Mouse (Mus musculus) embryonic facial prominence, embryonic 10.5 days (tissue): ENCODE measurements at regions not wholly inside any gene's neighbourhood (a gene's known extent, or its start where the extent isn't known, plus 50 kb on each side); places are given as distances from the start of the nearest gene placed in this dataset.

Experiments used
- DNase-seq: peaks from one replicate; pipeline ENCODE4 v3.0.0-alpha.2; 2017; ENCODE audit warnings: low spot score
- H3K27ac ChIP-seq: fragments of 300-500 bp; sonication (generic); replicated peaks from 2 replicates; pipeline ENCODE4 v1.5.1; 2016; ENCODE audit warnings: mild to moderate bottlenecking
- H3K27me3 ChIP-seq: fragments of 300-500 bp; sonication (generic); replicated peaks from 2 replicates; pipeline ENCODE4 v1.6.1; 2016; ENCODE audit warnings: low read depth, mild to moderate bottlenecking; ENCODE audit not compliant: poor library complexity, severe bottlenecking
- H3K36me3 ChIP-seq: fragments of 300-500 bp; sonication (generic); replicated peaks from 2 replicates; pipeline ENCODE4 v1.6.1; 2016; ENCODE audit warnings: mild to moderate bottlenecking, moderate library complexity
- H3K4me1 ChIP-seq: fragments of 300-500 bp; sonication (generic); 2 replicates; pipeline ENCODE4 v1.6.1; 2016
- H3K4me3 ChIP-seq: fragments of 300-500 bp; sonication (generic); 2 replicates; pipeline ENCODE4 v1.5.1; 2016; ENCODE audit warnings: mild to moderate bottlenecking, moderate library complexity
- H3K9me3 ChIP-seq: fragments of 300-500 bp; sonication (generic); 2 replicates; pipeline ENCODE4 v1.6.1; 2016; ENCODE audit warnings: mild to moderate bottlenecking
- whole genome bisulfite sequencing: fragments of 180-500 bp; shearing (Covaris S2); methylation state at CpG from one replicate; pipeline ENCODE4 v1.1.7; 2016; 5-methylcytosine and 5-hydroxymethylcytosine counted together

GRCm38 (mm10) chr7:74224378-74224777, 210.9 kb upstream of the St8sia2 start:
- 78% methylated on average over 3 of the region's 3 CpGs for WGBS
- no peak overlapping the region for H3K4me3 ChIP-seq
- no peaks in the 10 kb centered on the region for H3K9me3 ChIP-seq
- no peaks in the 10 kb centered on the region for H3K4me1 ChIP-seq
- no peaks in the 10 kb centered on the region for H3K27me3 ChIP-seq
- no peaks in the 10 kb centered on the region for H3K36me3 ChIP-seq
- H3K27ac ChIP-seq, result no peak overlapping the region
- DNase-seq, result no peak

GRCm38 (mm10) chr7:74200661-74201060, 187.2 kb upstream of the St8sia2 start:
- no peaks in the 10 kb centered on the region for H3K27me3 ChIP-seq
- no peaks in the 10 kb centered on the region for H3K4me1 ChIP-seq
- H3K4me3 ChIP-seq, result no peak overlapping the region
- no peaks in the 10 kb centered on the region for H3K36me3 ChIP-seq
- peak; percentile 54 for DNase-seq
- no peaks in the 10 kb centered on the region for H3K9me3 ChIP-seq
- 35% methylated on average over 4 of the region's 4 CpGs for WGBS
- H3K27ac ChIP-seq, result no peak overlapping the region

DNA sequence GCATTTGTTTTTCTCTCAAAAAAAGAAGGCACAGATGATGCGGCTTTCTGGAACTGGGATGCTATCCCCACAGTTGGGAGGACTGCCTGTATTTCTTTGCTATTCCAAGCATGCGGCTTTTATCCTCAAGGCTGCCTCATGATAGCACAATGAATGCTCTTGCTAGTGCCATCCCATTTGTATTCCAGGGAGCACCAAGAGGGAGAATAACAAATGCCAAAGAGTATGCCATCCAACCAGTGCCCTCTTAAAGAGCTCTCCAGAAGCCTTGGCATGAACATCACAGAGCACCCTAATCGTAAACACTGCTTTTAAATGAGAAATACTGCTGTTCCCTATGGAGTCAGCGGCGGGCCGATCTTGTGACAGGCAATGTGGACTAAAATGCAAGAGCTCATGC, 185.3 kb upstream of the St8sia2 start:
- no peaks in the 10 kb centered on the region for H3K27me3 ChIP-seq
- H3K9me3 ChIP-seq, result no peaks in the 10 kb centered on the region
- whole genome bisulfite sequencing, result 90% methylated on average over 6 of the region's 6 CpGs
- no peak overlapping the region for H3K4me3 ChIP-seq
- H3K27ac ChIP-seq, result no peak overlapping the region
- no peak for DNase-seq
- no peaks in the 10 kb centered on the region for H3K36me3 ChIP-seq
- no peaks in the 10 kb centered on the region for H3K4me1 ChIP-seq

GRCm38 (mm10) chr7:74184661-74185060, 171.2 kb upstream of the St8sia2 start:
- no peaks in the 10 kb centered on the region for H3K4me1 ChIP-seq
- H3K9me3 ChIP-seq, result no peaks in the 10 kb centered on the region

DNA sequence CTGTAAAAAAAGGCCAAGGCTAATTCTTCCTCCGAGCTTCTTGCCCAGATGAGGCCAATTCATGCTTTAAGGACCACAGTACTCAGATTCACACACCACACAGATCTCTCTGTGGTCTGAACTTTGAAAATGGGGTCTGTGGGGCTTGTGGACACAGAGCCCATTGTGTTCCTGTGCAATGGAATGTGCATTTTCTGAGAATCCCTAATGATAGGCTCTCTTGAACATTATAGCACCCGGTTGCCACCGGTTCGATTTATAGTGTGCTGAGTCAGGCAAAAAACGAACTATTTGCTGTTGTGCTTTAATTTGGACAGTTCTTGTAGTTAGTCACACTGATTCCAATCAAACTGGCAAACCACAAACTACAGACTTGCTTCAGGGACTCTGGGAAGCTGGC, 160.7 kb upstream of the St8sia2 start:
- Histone ChIP-seq H3K4me1 (peaks cover 15% of the 10 kb centered on the region), H3K27ac (peak overlapping the region; percentile 21; the same call in 1 of the 2 replicates), H3K4me3 (no peak overlapping the region), H3K9me3 (no peaks in the 10 kb centered on the region), H3K27me3 (no peaks in the 10 kb centered on the region), H3K36me3 (no peaks in the 10 kb centered on the region)
- DNase-seq, result no peak
- 57% methylated on average over 5 of the region's 5 CpGs for WGBS

More at GRCm38 (mm10) chr7:74184661-74185060, 171.2 kb upstream of the St8sia2 start:
- DNase-seq, result no peak
- no peaks in the 10 kb centered on the region for H3K36me3 ChIP-seq
- no peak overlapping the region for H3K27ac ChIP-seq
- no peaks in the 10 kb centered on the region for H3K27me3 ChIP-seq
- no peak overlapping the region for H3K4me3 ChIP-seq

DNA sequence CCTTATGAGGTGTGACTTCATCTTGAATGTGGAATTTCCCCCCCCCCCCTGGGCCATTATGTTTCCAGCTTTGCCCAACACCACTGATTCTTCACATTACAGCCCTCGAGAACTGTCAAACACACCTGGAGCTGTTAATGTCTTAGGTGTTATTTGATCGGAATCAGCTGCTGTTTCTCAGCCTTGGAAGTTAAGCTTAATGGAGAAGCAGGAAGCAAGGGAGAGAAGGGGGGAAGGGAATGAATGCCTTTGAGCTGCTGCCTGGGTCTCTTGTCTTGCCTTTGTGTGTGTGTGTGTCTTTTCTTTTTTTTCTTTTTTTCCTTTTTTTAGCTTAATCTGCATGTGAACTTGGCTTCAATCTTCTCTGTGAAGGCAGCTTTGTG, 159.7 kb upstream of the St8sia2 start:
- H3K36me3 ChIP-seq, result no peaks in the 10 kb centered on the region
- H3K4me3 ChIP-seq, result no peak overlapping the region
- no peaks in the 10 kb centered on the region for H3K27me3 ChIP-seq
- WGBS, result 50% methylated on average over 2 of the region's 2 CpGs
- H3K9me3 ChIP-seq, result no peaks in the 10 kb centered on the region
- H3K27ac ChIP-seq, result peak overlapping the region; percentile 59
- peaks cover 15% of the 10 kb centered on the region for H3K4me1 ChIP-seq
- DNase-seq, result peak; percentile 27

DNA sequence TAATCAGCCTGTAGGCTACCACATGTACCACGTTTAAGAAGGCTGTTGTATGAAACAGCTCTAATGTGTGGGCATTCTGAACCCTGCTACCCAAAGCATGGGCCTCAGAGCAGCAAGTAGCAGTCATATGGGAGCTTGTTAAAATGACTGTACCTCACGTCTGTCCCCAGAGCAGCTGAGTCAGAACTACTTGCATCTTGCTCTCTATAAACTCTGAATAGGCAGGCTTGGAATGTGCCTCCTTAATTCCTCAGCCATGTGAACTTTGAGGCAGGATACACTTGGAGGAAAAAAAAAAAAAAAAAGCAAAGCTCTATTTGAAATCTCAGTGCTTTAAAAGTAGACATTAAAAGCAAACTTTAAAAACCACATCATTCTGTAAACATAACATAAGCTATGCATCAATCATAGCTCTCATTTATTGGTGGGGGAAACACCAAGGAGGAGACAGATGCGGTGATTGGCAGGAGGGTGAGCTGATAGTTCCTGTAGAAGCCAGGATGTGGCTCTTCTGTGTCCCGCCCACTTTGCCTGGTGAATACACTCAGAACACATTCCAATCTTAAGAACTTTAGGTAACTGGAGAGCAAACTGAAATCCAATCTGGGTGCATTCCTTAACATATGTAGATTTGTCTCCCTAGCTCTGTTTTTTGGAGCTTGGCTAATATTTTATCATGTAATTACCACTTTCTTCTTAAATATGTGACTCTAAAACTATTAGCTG, 159.2 kb upstream of the St8sia2 start:
- H3K9me3 ChIP-seq, result no peaks in the 10 kb centered on the region; the same call in 1 of the 2 replicates
- 77% methylated on average over 4 of the region's 4 CpGs for WGBS
- H3K27ac ChIP-seq, result peak overlapping the region; percentile 59; the same call in 1 of the 2 replicates
- peaks cover 15% of the 10 kb centered on the region for H3K4me1 ChIP-seq
- DNase-seq, result peak; percentile 19
- H3K4me3 ChIP-seq, result no peak overlapping the region
- no peaks in the 10 kb centered on the region for H3K27me3 ChIP-seq
- no peaks in the 10 kb centered on the region for H3K36me3 ChIP-seq

DNA sequence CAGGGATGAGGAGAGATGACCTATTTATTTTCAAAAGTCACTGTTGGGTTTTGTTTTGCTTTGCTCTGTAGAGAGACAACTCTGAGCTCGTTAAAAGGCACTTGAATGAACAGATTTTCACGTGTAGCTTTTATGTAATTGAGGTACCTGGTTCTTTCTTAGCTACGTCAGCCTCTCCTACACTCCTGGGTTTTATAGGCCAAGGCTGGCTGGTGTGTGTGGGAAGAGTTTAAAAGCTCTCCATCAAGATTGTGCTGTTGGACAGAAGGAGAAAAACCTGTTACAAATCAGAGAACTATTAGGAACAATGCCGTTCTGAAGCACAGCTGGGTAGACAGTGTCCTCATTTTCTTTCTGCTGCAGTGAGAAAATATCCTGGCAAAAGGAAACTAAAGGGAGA, 138.1 kb upstream of the St8sia2 start:
- Histone ChIP-seq H3K4me1 (no peaks in the 10 kb centered on the region), H3K36me3 (no peaks in the 10 kb centered on the region), H3K27ac (no peak overlapping the region), H3K4me3 (no peak overlapping the region), H3K27me3 (no peaks in the 10 kb centered on the region), H3K9me3 (no peaks in the 10 kb centered on the region)
- 74% methylated on average over 4 of the region's 4 CpGs for WGBS
- DNase-seq, result no peak

DNA sequence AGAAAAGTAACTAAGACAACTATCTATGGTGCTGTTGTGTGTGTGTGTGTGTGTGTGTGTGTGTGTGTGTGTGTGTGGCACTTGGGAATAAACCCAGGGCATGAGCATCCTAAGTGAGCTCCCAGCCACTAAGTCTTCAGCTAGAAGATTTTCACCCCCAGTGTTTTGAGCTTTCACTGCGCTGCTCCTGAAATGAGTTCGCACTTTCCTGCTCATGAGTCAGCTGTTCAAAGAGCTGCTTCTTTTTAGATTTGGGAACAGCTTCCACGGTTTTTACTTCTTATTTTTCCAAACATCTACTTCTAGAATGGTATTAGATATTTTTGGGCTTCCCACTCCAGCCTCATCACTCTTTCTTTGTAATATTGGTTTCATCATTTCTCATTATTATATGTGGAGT, 129.7 kb upstream of the St8sia2 start:
- DNase-seq, result no peak
- 90% methylated on average over 3 of the region's 3 CpGs for WGBS

GRCm38 (mm10) chr7:74138169-74138568, 124.7 kb upstream of the St8sia2 start:
- 69% methylated on average over 6 of the region's 6 CpGs for WGBS
- Histone ChIP-seq H3K27ac (no peak overlapping the region), H3K4me3 (no peak overlapping the region), H3K9me3 (no peaks in the 10 kb centered on the region), H3K4me1 (peaks cover 6% of the 10 kb centered on the region), H3K36me3 (no peaks in the 10 kb centered on the region), H3K27me3 (no peaks in the 10 kb centered on the region)
- no peak for DNase-seq

More for the DNA sequence above, 129.7 kb upstream of the St8sia2 start:
- no peaks in the 10 kb centered on the region for H3K9me3 ChIP-seq
- no peak overlapping the region for H3K4me3 ChIP-seq
- no peaks in the 10 kb centered on the region for H3K36me3 ChIP-seq
- no peak overlapping the region for H3K27ac ChIP-seq
- no peaks in the 10 kb centered on the region for H3K27me3 ChIP-seq
- no peaks in the 10 kb centered on the region for H3K4me1 ChIP-seq

DNA sequence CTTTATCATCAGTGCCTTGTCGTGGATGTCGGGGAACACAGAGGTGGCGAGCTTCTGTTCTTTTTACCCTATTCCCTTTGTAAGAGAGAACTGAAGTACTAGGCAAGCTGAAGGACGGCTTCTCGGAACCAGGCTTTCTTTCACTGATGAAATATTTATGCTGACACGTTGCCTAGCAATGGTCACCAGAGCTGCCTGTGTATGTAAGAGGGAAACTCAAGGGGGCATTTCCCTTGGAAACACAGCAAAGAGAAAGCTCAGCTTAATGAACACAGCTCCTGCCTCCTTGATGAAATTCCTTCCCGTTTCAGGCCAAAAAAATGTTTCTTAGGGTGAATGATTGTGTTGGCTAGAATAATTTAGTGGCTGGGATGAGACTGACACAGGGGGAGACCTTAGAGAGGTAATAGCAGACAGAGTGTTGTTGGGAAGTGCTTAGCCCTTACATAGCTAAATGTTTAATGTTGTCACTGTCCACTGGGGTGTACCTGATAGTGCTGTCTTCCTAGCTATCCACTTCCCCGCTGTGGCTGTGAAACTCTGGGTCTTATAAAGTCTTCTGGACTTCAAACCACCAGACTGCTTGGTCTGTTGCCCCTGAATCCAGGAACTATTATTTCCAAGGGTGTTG, 116.8 kb upstream of the St8sia2 start:
- no peaks in the 10 kb centered on the region for H3K27me3 ChIP-seq
- H3K9me3 ChIP-seq, result no peaks in the 10 kb centered on the region
- DNase-seq, result no peak
- H3K4me3 ChIP-seq, result no peak overlapping the region
- no peaks in the 10 kb centered on the region for H3K36me3 ChIP-seq
- no peak overlapping the region for H3K27ac ChIP-seq
- 74% methylated on average over 8 of the region's 8 CpGs for WGBS
- peaks cover 12% of the 10 kb centered on the region for H3K4me1 ChIP-seq

DNA sequence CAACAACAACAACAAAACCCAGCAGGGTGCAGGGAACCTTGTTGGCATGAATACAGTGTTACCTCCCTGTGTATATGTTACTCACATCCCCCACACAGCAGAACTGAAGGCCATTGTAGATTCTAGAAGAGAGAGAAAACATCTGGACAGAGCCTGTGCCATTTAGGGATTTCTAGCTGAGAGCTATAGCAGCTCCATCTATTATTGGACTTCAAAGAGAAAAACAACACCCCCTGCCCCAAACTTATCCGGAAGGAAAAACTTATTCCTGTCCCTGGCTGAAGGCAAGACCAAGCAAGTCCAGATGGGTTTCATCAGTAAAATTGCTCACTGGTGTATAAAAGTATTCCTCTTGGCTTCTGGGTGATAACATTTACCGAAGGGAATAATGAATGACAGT, 98.6 kb upstream of the St8sia2 start:
- peak; percentile 11 for DNase-seq
- no peaks in the 10 kb centered on the region for H3K9me3 ChIP-seq

DNA sequence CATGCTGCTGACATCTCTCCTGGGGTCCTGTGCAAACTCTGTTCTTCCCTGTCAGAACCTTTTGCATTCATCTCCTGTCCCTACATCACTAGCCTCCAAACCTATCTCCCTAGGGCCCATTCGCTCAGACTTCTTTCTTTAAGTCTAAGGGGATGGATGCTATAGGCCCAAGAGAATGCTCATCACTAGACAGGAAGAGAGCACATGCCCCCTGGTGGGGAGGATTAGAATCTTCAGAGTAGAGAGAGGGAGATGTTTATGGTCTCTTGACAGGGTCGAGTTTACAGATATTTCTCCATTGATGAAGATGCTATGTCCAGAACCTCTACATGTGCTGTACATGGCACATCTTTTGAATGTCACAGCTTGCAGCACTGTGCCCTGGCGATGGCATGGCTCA, 94.9 kb upstream of the St8sia2 start:
- Histone ChIP-seq H3K9me3 (no peaks in the 10 kb centered on the region), H3K4me3 (no peak overlapping the region), H3K36me3 (no peaks in the 10 kb centered on the region), H3K27me3 (no peaks in the 10 kb centered on the region), H3K4me1 (0 out of 2 replicates have a peak, but pooled peaks cover 2% of the 10 kb centered on the region), H3K27ac (no peak overlapping the region)
- WGBS, result 69% methylated on average over 3 of the region's 3 CpGs
- DNase-seq, result no peak

More for the DNA sequence above, 98.6 kb upstream of the St8sia2 start:
- H3K27me3 ChIP-seq, result no peaks in the 10 kb centered on the region
- H3K36me3 ChIP-seq, result no peaks in the 10 kb centered on the region
- WGBS, result 42% methylated on average over 2 of the region's 2 CpGs
- 0 out of 2 replicates have a peak, but pooled peaks cover 2% of the 10 kb centered on the region for H3K4me1 ChIP-seq
- no peak overlapping the region for H3K27ac ChIP-seq
- no peak overlapping the region for H3K4me3 ChIP-seq
